Mouse (Mus musculus): ENCODE measurements around the gene Xpo5.

GRCm38 (mm10) chr17:46162551-46162950 is 40.0 kb upstream of the Xpo5 start:
- TF ChIP-seq GATA1 (IDR thresholded peaks at IDR 0.05; ENCODE audit: low read length) (no peak), TAL1 (IDR thresholded peaks at IDR 0.05; ENCODE audit: low read length) (no peak)

Measured in erythroblast, embryonic 14.5 days (primary cell).